Mouse (Mus musculus) neural tube, embryonic 11.5 days (tissue): Measurements from ENCODE around the gene Cyp2d10. TPM values are rescaled to one million over a fixed set of nuclear protein-coding genes. Genes with fewer than 3 reads are reported as not detected.
A peak's percentile ranks its signal among the peaks of the same experiment; 100 is the strongest.

ENCODE experiments used
- ATAC-seq: fragments of 200-750 bp; cut with Nextera tagmentation; 2 replicates; pipeline ENCODE4 v1.8.0; 2017; ENCODE audit warnings: moderate number of reproducible peaks, mild to moderate bottlenecking, moderate TSS enrichment, moderate library complexity; ENCODE audit not compliant: insufficient read depth, low FRiP score, low TSS enrichment
- DNase-seq: peaks from one replicate; pipeline ENCODE4 v3.0.0-alpha.2; 2015; ENCODE audit warnings: low spot score
- H3K27ac ChIP-seq: fragments of 300-500 bp; sonication (generic); 2 replicates; pipeline ENCODE4 v1.5.1; 2014; ENCODE audit warnings: low read depth, mild to moderate bottlenecking, low read length
- H3K27me3 ChIP-seq: fragments of 300-500 bp; sonication (generic); 2 replicates; pipeline ENCODE4 v1.6.1; 2014; ENCODE audit warnings: mild to moderate bottlenecking, low read length, mixed read lengths; ENCODE audit not compliant: control insufficient read depth, insufficient read depth
- H3K36me3 ChIP-seq: fragments of 300-500 bp; sonication (generic); 2 replicates; pipeline ENCODE4 v1.6.1; 2014; ENCODE audit warnings: mild to moderate bottlenecking, low read length, moderate library complexity, mixed read lengths; ENCODE audit not compliant: control insufficient read depth, insufficient read depth
- H3K4me1 ChIP-seq: fragments of 300-500 bp; sonication (generic); 2 replicates; pipeline ENCODE4 v1.6.1; 2014; ENCODE audit warnings: low read length, mixed read lengths; ENCODE audit not compliant: control insufficient read depth, insufficient read depth
- H3K4me2 ChIP-seq: fragments of 300-500 bp; sonication (generic); 2 replicates; pipeline ENCODE4 v1.6.1; 2014; ENCODE audit warnings: low read depth, mild to moderate bottlenecking, moderate library complexity
- H3K4me3 ChIP-seq: fragments of 300-500 bp; sonication (generic); 2 replicates; pipeline ENCODE4 v1.5.1; 2014; ENCODE audit warnings: low read depth, low read length
- H3K9ac ChIP-seq: fragments of 300-500 bp; sonication (generic); 2 replicates; pipeline ENCODE4 v1.6.1; 2014; ENCODE audit warnings: mild to moderate bottlenecking, low read length
- H3K9me3 ChIP-seq: fragments of 300-500 bp; sonication (generic); 2 replicates; pipeline ENCODE4 v1.6.1; 2016; ENCODE audit warnings: low read length; ENCODE audit not compliant: control insufficient read depth
- WGBS: fragments of 180-500 bp; shearing (Covaris S2); extraction: QIAGEN DNeasy Blood & Tissue Kit; methylation state at CpG from one replicate; pipeline ENCODE4 v1.1.7; 2014; 5-methylcytosine and 5-hydroxymethylcytosine counted together
- polyA plus RNA-seq: library from polyadenylated mRNA; unstranded; fragments of >200 nt; fragmentation: Nextera tagmentation; extraction: Ambion mirVana; gene quantifications from 2 replicates; pipeline ENCODE4 v1.2.1, GENCODE M21; 2014

The Cyp2d10 gene
- polyA plus RNA-seq, 1 experiment from 2014 or later = not detected

DNA sequence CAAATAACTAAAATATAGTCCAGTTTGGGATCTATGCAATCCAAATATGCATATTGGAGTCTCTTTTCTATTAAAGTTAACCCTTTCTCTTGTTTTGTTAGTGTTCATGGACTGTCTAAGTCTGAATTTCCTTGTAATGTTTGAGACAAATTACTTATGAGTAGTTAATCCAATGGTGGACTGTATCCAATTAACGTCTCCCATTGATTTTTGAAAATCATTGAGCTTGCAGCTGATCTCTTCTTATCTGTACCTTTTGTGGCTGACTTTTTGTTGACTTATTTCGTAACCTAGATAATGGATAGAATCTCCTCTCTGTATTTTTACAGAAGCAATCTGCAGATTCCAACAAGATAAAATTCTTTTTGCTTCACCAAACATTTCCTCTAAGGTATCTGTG is 24.6 kb downstream of the Cyp2d10 start:
- ATAC-seq (no peak), DNase-seq (no peak)
- WGBS = 90% methylated on average over 2 of the region's 2 CpGs
- Histone ChIP-seq H3K4me2 (no peak overlapping the region), H3K4me1 (0 out of 2 replicates have a peak, but pooled peaks cover 5% of the 10 kb centered on the region), H3K27ac (no peak overlapping the region), H3K9ac (no peak overlapping the region), H3K36me3 (no peaks in the 10 kb centered on the region), H3K9me3 (no peaks in the 10 kb centered on the region), H3K27me3 (no peaks in the 10 kb centered on the region), H3K4me3 (no peak overlapping the region)

DNA sequence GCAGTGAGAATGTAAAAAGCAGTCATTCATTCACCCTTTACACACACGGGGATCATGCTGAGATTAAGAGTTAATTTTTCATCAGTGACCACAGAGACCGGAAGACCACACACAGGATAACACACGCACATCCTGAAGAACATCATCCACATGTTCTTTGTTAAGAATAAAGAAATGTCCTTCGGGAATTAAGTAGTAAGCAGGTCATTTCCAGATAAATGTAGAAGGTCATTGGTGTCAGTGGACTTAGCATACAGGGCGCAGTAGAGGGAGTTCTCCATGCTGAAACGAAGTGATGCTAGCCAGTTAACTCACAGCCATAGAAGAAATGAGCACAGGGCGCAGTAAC is 26.3 kb downstream of the Cyp2d10 start:
- H3K4me3 ChIP-seq = peak overlapping the region; percentile 11; the same call in 1 of the 2 replicates
- ATAC-seq (no peak), DNase-seq (no peak)
- no peaks in the 10 kb centered on the region for H3K36me3 ChIP-seq
- H3K4me2 ChIP-seq = peak overlapping the region; percentile 33
- H3K4me1 ChIP-seq = 0 out of 2 replicates have a peak, but pooled peaks cover 5% of the 10 kb centered on the region
- no peaks in the 10 kb centered on the region for H3K27me3 ChIP-seq
- H3K9ac ChIP-seq = no peak overlapping the region
- no peaks in the 10 kb centered on the region for H3K9me3 ChIP-seq
- H3K27ac ChIP-seq = no peak overlapping the region
- WGBS = 40% methylated on average over 7 of the region's 7 CpGs

DNA sequence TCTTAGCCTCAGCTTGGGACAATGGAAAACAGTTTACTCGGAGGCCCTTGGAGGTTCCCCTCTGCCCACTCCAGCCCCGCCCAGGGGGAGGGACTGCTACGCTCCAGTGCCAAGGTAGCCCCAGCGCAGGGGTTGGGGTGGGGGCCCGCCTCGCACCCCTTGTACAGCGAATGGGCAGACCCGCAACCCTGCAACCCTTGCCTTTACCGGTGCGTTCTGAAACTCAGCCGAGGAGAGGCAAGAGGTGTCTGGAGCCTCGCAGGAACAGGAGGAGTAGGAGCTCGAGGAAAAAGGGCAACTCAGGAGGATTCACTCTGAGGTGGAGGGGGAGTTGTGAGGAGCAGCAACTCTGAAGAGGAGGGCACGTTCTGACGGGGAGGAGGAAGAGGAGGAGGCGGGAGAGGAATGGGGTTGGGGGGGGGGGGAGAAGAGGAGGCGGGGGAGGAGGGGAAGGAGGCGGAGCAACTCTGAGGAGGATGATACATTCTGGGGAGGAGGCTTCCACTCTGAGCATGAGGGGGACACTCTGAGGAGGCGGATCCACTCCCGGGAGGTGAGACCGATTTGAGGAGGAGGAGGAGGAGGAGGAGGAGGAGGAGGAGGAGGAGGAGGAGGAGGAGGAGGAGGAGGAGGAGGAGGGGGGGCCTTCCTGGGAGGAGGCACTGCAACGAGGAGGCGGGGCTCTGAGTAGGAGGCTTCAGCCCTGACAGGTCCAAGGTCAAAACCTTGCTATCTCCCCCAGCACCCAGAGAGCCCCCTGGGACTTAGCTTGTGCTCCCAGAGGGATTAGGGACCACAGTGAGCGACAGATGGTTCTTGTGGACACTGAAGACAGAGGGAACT is 26.9 kb downstream of the Cyp2d10 start, which contains the start of gene Cyp2d22:
Gene Cyp2d22, minus strand, starts transcription at position 390 of the 843 bp plus-strand sequence.
- Histone ChIP-seq H3K27me3 (no peaks in the 10 kb centered on the region), H3K4me1 (0 out of 2 replicates have a peak, but pooled peaks cover 5% of the 10 kb centered on the region), H3K9ac (peak within 1 kb of the TSS; percentile 53), H3K27ac (no peak within 1 kb of the TSS), H3K4me2 (peak within 1 kb of the TSS; percentile 45), H3K36me3 (no peaks in the 10 kb centered on the region), H3K9me3 (no peaks in the 10 kb centered on the region), H3K4me3 (peak within 1 kb of the TSS; percentile 33)
- ATAC-seq (peak; percentile 58; the same call in 1 of the 2 replicates), DNase-seq (peak; percentile 57)
- 5% methylated on average over 16 of the region's 24 CpGs for WGBS

DNA sequence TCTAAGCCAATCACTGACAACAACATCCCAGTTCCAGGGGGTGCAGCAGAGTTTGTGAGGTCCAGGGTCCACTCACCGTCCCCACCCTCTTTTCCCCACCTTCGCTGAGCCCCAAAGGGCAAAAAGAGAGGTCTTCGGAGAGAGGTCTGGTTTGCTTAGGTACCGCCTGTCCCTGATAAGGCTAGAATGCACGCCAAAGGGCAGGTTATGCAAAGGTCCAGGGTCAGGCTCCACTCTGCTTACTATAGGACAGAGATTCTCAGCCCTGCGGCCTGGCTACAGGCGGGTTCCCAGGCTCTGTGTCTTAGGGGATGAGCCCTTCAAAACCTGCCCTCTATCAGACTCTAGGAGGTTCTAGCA is 27.5 kb downstream of the Cyp2d10 start:
- Histone ChIP-seq H3K4me2 (peak overlapping the region; percentile 45), H3K27me3 (no peaks in the 10 kb centered on the region), H3K36me3 (no peaks in the 10 kb centered on the region), H3K9ac (peak overlapping the region; percentile 53), H3K27ac (no peak overlapping the region), H3K4me1 (0 out of 2 replicates have a peak, but pooled peaks cover 5% of the 10 kb centered on the region), H3K9me3 (no peaks in the 10 kb centered on the region), H3K4me3 (peak overlapping the region; percentile 33)
- WGBS = 20% methylated on average over 7 of the region's 7 CpGs
- DNase-seq = no peak
- ATAC-seq = no peak

DNA sequence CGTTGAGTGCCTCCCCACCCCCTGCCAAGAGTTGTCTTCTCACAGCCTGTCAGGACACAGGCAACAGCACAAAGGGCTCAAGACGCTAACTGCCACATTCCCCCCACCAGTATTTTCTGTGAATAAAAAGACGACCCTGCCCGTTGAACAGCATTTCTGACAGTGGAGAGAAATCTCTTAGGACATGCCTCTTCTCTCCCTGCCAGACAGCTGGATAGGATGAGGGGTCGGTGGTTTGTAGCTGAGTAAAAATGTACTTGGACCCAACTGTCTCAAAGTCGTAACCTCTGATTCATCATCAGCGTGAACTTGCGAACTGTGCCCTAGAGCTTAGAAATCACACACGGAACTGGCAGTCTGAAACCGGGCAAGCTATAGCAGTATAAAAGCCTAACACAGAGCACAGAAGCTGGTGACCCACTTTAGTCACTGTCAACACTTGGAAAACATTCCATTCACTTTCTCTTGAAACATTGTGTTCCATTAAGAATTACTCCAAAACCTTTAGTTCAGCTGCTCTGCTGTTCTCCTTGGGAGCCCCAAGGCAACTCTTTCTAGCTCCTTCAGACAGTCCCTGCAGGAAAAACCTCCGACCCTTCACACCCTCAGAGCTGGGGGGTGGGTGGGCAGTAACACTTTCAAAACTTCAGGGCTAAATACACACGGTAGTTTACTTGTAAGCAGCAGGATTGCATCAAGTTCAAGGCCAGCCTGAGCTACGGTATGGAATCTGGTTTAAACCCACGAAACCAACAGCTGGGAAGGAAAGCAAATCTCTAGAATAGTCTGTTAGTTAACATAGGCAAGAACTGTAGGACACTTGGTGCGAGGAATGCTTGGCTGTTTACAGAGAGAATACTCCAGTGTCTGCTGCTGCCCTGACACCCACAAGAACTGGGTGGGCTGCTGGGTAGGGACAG is 28.5 kb downstream of the Cyp2d10 start:
- no peaks in the 10 kb centered on the region for H3K27me3 ChIP-seq
- H3K4me3 ChIP-seq = no peak overlapping the region
- H3K9ac ChIP-seq = no peak overlapping the region
- no peaks in the 10 kb centered on the region for H3K36me3 ChIP-seq
- ATAC-seq = no peak
- 51% methylated on average over 15 of the region's 15 CpGs for WGBS
- H3K4me2 ChIP-seq = no peak overlapping the region
- DNase-seq = no peak
- no peaks in the 10 kb centered on the region for H3K9me3 ChIP-seq
- H3K4me1 ChIP-seq = 0 out of 2 replicates have a peak, but pooled peaks cover 5% of the 10 kb centered on the region
- no peak overlapping the region for H3K27ac ChIP-seq

DNA sequence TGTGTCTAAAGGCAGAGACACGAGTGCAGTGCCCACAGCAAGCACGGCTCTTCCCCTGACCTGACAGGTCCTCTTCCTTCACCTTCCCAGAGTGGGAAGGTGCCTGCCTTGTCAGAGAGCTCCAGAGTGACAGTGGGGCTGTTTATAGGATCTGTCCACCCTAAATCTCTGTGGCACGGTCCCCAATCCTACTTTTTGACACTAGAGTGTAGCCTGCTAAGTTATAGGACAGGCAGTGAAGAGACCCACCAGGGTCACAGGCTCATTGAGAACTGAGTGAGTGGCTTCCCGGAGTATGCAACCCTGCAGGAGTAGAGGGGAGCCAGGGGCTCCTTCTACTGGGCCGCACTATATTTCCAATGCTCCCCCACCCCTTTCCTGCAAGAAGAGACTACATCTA is 29.3 kb downstream of the Cyp2d10 start:
- no peaks in the 10 kb centered on the region for H3K36me3 ChIP-seq
- no peak overlapping the region for H3K4me2 ChIP-seq
- no peaks in the 10 kb centered on the region for H3K27me3 ChIP-seq
- no peak overlapping the region for H3K9ac ChIP-seq
- H3K4me3 ChIP-seq = no peak overlapping the region
- no peak for ATAC-seq
- no peaks in the 10 kb centered on the region for H3K9me3 ChIP-seq
- WGBS = 81% methylated on average over 5 of the region's 5 CpGs
- 0 out of 2 replicates have a peak, but pooled peaks cover 5% of the 10 kb centered on the region for H3K4me1 ChIP-seq
- H3K27ac ChIP-seq = no peak overlapping the region
- DNase-seq = no peak

DNA sequence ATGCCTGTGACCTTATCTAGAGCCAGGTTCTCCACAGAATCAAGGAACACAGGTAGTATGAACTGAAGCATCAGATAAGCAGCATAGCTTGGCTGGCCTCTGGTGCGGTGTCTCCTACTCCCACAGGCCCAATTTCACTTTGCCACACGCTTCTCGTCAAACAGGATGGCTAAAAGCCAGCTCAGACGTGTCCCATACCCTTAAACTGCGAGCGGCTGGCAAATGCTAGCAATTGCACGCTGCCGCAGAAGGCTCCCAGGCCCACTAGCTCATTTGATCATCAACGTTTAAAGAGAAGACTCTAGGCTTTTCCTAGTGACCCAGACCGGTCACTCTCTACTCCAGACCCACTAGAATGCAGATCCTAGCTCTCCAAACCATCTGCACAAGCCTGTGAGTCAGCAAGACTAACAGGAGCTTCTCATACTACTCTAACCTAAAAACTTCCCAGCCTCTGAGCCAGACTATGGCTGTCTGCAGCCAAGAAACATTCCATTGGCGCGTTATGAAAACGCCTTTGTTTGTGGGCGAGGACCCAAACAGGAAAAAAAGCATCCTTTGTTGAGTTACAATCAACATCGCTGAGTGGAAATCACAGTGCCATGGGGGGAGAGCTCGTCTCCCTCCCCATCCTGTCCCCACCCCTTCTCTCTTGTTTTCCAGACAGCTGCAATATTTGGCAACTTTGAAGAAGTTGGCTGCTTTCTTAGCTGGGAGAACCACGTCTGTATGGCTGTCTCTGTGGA is 30.4 kb downstream of the Cyp2d10 start:
- Histone ChIP-seq H3K9ac (no peak overlapping the region), H3K27me3 (no peaks in the 10 kb centered on the region), H3K36me3 (no peaks in the 10 kb centered on the region), H3K27ac (no peak overlapping the region), H3K4me3 (no peak overlapping the region), H3K4me1 (0 out of 2 replicates have a peak, but pooled peaks cover 5% of the 10 kb centered on the region), H3K4me2 (no peak overlapping the region), H3K9me3 (no peaks in the 10 kb centered on the region)
- 75% methylated on average over 17 of the region's 17 CpGs for WGBS
- DNase-seq (no peak), ATAC-seq (no peak)

DNA sequence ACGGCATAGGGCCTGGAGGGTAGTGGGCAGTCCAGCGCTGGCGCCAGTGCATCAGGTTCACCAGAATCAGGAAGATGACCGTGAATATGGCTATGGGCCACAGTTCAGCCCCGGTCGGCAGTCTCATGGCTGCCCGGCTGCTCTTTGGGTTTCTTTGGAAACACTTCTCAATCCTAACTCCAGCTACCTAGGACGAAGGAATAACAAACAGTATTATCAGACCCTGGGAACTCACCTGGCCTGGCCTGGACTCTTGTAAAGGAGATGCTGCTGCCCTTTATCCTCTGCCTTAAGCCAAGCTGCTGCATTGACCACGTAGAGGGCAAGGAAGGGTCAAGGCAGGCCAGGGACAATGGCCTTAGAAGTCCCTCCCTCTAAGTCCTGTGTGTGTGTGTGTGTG is 31.1 kb downstream of the Cyp2d10 start:
- Histone ChIP-seq H3K4me1 (0 out of 2 replicates have a peak, but pooled peaks cover 5% of the 10 kb centered on the region), H3K4me3 (no peak overlapping the region), H3K4me2 (no peak overlapping the region), H3K27me3 (no peaks in the 10 kb centered on the region), H3K9ac (no peak overlapping the region), H3K36me3 (no peaks in the 10 kb centered on the region), H3K9me3 (no peaks in the 10 kb centered on the region), H3K27ac (no peak overlapping the region)
- ATAC-seq = no peak
- DNase-seq = no peak
- 88% methylated on average over 9 of the region's 9 CpGs for WGBS
